Mouse (Mus musculus) liver, adult 2 months (tissue): ENCODE measurements around the gene Zic5.

Source experiments
- CTCF ChIP-seq: fragments of 200-500 bp; IDR thresholded peaks from 2 replicates; pipeline ENCODE4 v1.5.1; 2011; ENCODE audit warnings: low read depth, low read length, control low read depth
- POLR2A ChIP-seq: fragments of 200-500 bp; IDR thresholded peaks from 2 replicates; pipeline ENCODE4 v1.6.1; 2011; ENCODE audit warnings: low read length, control low read depth; ENCODE audit not compliant: insufficient read depth; ENCODE audit errors: extremely low read depth

DNA sequence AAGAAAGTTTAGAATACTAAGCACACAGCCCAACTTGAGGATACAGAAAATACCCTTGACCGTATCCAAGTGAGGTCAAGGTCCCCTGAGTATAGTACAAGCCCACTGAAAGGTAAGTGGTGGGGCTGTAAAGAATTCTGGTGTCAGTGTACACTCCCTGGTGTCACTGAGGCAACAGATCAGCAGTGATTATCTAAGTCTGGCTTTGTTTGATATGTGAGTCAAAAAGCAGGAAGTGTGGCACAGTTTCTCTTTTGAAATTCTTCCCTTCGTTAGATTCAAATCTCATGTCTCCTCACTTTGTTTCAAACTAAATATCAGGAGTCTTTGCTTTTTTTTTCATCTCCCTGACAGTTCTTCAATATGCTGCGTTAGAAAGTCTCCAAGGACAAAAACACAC, 32.9 kb downstream of the Zic5 start:
- TF ChIP-seq CTCF: no peak
- TF ChIP-seq POLR2A: no peak
